Mouse (Mus musculus) mouse trophoblast stem cell (cell line): ENCODE measurements around the gene Lrcol1.

Experiments used
- in situ Hi-C, 2 experiments: fragments of 300-500 bp; cut with MseI, MboI; formaldehyde crosslinking; loops; 2 replicates in 1 of 2; 3 replicates in 1 of 2; pipeline ENCODE4 v1.15.1; 2025

Gene Lrcol1

DNA sequence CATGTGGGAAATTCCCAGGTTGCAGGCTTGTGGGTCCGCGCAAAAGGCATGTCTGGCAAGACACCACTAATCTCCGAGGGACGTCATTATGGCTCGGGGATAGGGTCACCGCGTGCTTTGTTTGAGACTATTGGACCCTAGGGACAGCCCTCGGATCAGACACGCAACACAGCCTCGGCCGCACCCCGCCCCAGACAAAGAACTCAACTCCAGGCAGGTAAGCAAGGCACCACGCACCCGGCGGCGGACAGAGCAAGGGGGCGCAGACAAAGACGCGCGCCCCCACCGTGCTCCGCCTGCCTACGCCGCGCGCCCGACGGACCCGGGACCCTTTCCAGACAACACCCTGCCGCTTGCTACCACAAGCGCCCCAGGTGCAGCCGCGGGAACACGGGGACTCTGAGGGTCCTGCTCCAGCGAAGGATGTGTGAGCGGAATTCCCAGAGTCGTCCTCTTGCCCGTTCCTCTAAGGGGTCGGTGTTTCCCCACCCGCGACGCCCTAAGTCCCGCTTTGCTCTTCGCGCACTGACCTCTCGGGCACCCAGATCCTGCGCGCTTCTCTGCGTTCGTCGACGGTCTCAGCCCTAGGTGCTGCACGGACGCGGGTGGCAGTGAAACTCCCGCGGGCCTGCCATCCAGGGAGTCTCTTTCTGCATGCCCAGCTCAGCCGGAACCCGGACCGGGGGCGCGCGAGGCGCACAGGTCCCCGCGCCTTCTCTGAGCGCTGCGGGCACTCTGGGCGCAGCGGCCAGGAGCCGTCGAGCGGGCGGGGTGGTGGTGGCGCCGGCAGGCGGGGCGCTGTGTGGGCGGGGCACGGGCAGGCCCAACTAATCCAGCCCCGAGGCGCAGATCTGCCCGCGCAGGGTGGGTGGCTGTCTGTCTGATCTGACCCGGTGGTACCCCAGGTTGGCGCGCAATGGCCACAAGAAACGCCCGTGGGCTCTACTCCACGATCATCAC, 42.1 kb downstream of the Lrcol1 start:
- in situ Hi-C loops: no loop called here

DNA sequence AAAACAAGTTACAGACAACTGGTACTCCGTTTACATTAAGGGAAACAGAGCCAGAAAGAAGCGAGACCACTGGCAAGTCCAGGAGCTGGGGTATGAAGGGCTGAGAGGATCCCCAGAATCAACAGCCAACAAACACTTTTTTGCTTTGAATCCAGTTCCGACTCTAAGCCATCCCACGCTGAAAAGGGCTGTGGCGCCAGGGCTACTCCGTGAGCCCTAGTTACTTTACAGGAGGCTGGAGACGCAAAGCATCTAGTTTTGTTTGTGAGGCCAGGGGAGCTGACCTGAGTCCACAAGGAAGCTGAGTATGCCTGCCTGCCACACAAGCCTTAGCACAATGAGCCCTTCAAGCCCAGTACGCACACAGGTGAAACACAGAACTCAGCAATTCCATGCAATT, 42.8 kb downstream of the Lrcol1 start:
- in situ Hi-C loops: no loop called here

DNA sequence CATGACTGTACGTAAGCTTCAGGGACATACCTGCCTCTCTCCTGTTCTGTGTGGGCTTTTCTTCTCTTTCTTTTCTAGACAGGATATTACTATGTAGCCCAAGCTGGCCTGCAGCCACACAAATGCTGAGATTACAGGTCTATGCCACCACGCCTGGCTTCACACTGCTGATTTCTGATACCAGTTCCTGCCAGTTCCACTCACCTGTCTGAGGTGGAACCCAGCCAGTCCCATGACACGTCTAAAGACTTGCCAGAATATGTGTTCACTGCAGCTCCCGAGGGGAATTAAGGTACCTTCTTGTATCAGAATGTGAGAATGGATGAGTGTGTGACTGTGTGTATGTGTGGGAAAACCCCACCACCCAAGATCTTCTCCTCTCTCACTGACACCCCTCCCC, 46.1 kb downstream of the Lrcol1 start:
- in situ Hi-C loops: no loop called here

DNA sequence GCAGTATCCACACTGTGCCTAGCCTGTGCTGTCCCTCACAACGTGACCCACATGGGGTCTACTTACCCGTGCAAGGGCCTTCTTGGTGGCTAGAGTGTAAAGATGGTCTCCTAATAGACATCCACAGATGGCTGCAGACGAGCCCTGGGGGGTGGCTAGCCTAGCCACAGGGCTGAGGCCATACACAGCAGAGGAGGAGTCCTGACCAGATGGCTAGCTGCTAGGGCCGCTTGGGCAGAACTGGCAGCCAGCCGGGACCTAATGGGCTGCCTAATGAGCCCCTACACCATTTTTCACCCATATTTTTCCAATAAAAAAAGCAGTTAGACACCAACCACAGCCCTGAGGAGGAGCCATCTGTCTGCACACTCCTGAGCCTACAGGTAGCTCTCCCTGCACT, 48.2 kb downstream of the Lrcol1 start:
- in situ Hi-C loops: no loop called here

DNA sequence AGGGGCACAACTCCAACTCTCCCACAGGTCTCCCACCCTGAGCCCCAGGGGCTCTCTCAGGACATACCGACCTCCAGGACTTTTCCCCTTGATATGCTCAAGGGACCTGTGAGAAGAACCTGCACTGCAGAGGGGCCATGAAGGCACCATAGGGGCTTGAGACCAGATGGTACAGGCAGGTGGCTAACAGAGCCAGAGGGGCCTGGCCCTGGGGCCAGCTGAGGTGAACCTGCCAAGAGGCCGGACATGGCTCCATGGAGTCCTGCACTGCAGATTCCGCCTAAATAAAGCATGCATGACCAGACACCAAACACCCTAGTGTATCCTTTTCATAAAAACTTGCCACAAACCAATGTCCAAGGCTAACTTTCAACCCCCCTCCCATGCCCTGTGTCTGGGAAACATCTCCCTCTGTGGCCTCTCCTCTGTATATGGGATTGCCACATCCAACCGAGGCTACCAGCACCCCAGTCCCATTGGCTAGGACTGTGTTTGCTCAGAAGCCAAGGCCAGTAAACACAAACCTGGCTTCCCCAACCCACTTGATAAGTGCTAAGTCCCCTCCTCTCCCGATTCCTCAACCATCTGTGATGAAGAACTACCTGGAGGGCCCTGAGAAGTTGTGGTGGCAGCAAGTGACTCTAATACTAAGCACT, 50.6 kb downstream of the Lrcol1 start:
- in situ Hi-C loops: no loop called here

DNA sequence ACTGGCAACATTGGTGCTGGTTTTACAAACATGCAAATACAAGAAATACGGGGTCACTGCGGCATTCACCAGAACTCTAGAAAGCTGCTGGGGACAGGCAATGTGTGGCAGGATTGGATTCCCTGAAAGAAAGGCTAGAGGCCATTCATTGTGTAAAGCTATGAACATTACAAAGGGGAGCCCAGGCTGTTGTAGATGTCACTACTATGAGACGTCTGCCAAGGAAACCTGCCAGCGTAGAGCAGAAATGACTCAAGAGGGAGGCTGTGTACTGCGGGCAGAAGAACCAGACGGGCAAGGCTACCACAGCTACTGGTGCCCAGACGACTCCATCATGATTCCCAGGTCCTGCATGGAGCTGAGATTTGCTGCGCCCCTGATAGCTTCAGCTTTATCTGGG, 56.6 kb downstream of the Lrcol1 start:
- in situ Hi-C loops: no loop called here

DNA sequence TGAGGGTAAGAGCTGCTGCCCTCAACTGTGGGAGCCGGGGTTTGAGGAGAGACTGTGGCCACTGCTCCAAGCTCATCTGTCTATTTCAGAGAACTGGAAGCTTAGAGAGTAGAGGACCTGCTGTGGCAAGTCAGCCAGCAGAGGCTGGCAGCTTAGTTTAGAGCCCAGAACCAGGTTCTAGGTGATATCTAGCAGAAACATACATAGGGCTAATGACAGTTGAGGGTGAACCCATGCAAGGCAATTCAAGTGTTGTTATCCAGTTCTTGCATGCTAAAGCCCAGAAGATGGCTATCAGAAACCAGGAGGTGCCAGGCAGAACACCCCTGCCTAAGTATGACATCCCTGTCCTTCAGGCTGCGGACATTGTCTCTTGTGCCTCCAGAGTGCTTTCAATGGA, 58.0 kb downstream of the Lrcol1 start:
- in situ Hi-C loops: no loop called here

DNA sequence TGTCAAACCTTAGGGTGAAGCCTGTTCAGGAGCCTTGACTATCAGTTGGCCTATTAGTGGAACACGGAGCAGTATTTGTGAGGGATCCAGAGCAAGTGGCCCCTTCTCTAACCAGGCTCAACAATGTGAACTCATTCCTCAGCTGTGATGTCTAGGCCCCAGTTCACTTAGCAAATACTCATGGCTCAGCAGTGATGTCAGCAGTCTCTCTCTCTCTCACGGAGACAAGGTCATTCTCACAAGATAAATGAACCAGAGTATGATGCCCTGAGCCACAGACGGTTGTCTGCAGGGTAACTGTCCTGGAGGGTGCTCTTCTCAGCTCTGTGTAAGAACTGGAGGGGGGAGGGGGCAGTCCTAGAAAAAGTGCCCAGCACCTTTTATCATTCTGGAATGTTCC, 59.4 kb downstream of the Lrcol1 start:
- in situ Hi-C loops: no loop called here
